Mouse (Mus musculus): ENCODE results near the gene Ddx11.

- TF ChIP-seq POLR2A (IDR thresholded peaks at IDR 0.05; ENCODE audit: borderline replicate concordance, low read depth, low read length) (no peak), CTCF (IDR thresholded peaks at IDR 0.05; ENCODE audit: low read depth, low read length) (no peak)
Observed at GRCm38 (mm10) chr17:66110746-66111145, 12.6 kb upstream of the Ddx11 start.

Measured in bone marrow macrophage, adult 2 months (primary cell).